Mouse (Mus musculus) mature B cell (primary cell): ENCODE measurements around the gene Nup85.
"Not testable (repeated sequence)": the region's sequence is repeated elsewhere in the genome, so short reads cannot be mapped to it uniquely, and the experiment has no call there.

Experiments used
- in situ Hi-C: fragments of 300-500 bp; cut with MboI; formaldehyde crosslinking; loops from 2 replicates; pipeline ENCODE4 v1.14.3; 2019

Gene Nup85

GRCm38 (mm10) chr11:115564064-115564809 lies at the start of gene Nup85:
TSS of gene Nup85 (plus strand) at chr11:115564434.
- in situ Hi-C loops = no loop called here

- in situ Hi-C loops = no loop called here
Observed at GRCm38 (mm10) chr11:115515021-115515420, 49.2 kb upstream of the Nup85 start.

GRCm38 (mm10) chr11:115516942-115517341 lies 47.3 kb upstream of the Nup85 start:
- in situ Hi-C loops = no loop called here

- in situ Hi-C loops = no loop called here
Observed at GRCm38 (mm10) chr11:115518693-115519092, 45.5 kb upstream of the Nup85 start.

- in situ Hi-C loops = no loop called here
Observed at GRCm38 (mm10) chr11:115519581-115519980, 44.7 kb upstream of the Nup85 start.

GRCm38 (mm10) chr11:115520218-115520617 lies 44.0 kb upstream of the Nup85 start:
- in situ Hi-C loops = no loop called here

- in situ Hi-C loops = no loop called here
Observed at GRCm38 (mm10) chr11:115521080-115521479, 43.2 kb upstream of the Nup85 start.

GRCm38 (mm10) chr11:115522238-115522637 lies 42.0 kb upstream of the Nup85 start:
- in situ Hi-C loops = no loop called here

- in situ Hi-C loops = no loop called here
Observed at GRCm38 (mm10) chr11:115522703-115523102, 41.5 kb upstream of the Nup85 start.

GRCm38 (mm10) chr11:115526446-115526845 lies 37.8 kb upstream of the Nup85 start:
- in situ Hi-C loops = not testable (repeated sequence)

GRCm38 (mm10) chr11:115534759-115535371 lies 29.4 kb upstream of the Nup85 start:
- in situ Hi-C loops = no loop called here

- in situ Hi-C loops = no loop called here
Observed at GRCm38 (mm10) chr11:115535401-115536037, 28.7 kb upstream of the Nup85 start.

- in situ Hi-C loops = no loop called here
Observed at GRCm38 (mm10) chr11:115536038-115536681, 28.1 kb upstream of the Nup85 start, which contains the start of gene Sumo2. TSS of gene Sumo2 (minus strand) at chr11:115536276.

GRCm38 (mm10) chr11:115536856-115537568 lies 27.2 kb upstream of the Nup85 start:
- in situ Hi-C loops = no loop called here

- in situ Hi-C loops = no loop called here
Observed at GRCm38 (mm10) chr11:115538045-115538444, 26.2 kb upstream of the Nup85 start.

GRCm38 (mm10) chr11:115543571-115543970 lies 20.7 kb upstream of the Nup85 start:
- in situ Hi-C loops = no loop called here

- in situ Hi-C loops = no loop called here
Observed at GRCm38 (mm10) chr11:115552783-115553182, 11.5 kb upstream of the Nup85 start.

GRCm38 (mm10) chr11:115555717-115556116 lies 8.5 kb upstream of the Nup85 start:
- in situ Hi-C loops = no loop called here

GRCm38 (mm10) chr11:115563406-115563805 lies 828 bp upstream of the Nup85 start:
- in situ Hi-C loops = no loop called here

- in situ Hi-C loops = no loop called here
Observed at GRCm38 (mm10) chr11:115564961-115565360, 727 bp downstream of the Nup85 start.

GRCm38 (mm10) chr11:115579080-115579479 lies 14.8 kb downstream of the Nup85 start:
- in situ Hi-C loops = no loop called here
